Mouse (Mus musculus) megakaryocyte-erythroid progenitor cell, adult 5-6 weeks (primary cell): ENCODE data around the gene Brd2. TPM values are rescaled to one million over a fixed set of nuclear protein-coding genes. Genes with fewer than 3 reads are reported as not detected.

Experiments
- ATAC-seq: replicated peaks from 2 replicates; pipeline ENCODE4 v1.8.0; 2016; ENCODE audit warnings: mild to moderate bottlenecking, inconsistent platforms; ENCODE audit not compliant: severe bottlenecking, poor library complexity, low FRiP score, low TSS enrichment
- total RNA-seq, 2 experiments: library from RNA; stranded (forward) in 1 of 2; stranded (reverse) in 1 of 2; fragments of 200-1000, 215-1000 nt in 1 of 2; fragments of >200 nt in 1 of 2; fragmentation: Nextera tagmentation in 1 of 2; gene quantifications; 2 replicates each; pipeline ENCODE4 v1.2.3; 2014 to 2017

Brd2 gene
- total RNA-seq, 2 experiments from 2014 or later: 198 to 511 TPM

GRCm38 (mm10) chr17:34135297-34136224 lies 13.1 kb upstream of the Brd2 start:
- ATAC-seq: peak; percentile 97

DNA sequence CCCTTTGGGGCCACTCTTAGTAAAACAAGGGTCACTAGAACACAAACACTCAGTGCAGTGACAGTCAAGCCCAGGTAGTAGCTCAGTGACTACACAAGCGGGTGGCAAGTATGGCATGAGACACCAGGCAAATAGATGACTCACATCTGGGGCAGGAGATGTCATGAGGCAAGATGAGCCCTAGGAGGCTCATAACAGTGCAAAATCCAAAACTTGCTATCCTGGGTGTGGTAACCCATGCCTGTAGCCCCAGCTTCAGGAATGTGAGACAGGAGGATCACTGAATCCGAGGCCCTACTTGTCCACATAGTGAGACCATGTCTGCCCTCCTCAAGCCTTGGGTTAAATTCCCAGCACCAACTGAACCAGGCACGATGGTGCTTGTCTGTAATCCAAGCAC lies 12.0 kb upstream of the Brd2 start:
- no peak for ATAC-seq

DNA sequence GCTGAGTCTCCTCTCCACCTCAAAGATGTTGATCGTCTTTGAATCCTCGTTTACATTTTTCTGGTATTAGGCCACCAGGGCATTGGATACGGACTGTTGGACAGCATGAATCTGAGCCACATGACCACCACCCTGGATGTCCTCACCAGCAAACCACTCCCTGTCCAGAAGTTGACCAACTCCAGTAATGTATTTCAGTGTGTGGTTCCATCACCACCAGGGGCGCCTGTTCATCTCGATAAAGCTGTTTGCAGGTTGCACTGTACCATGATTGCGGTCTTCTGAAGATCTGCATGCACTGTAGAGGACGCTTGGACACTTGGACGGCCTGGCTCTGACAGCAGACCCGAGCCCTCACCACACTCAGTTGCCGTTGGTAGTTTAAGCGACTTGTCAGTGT lies 10.9 kb upstream of the Brd2 start:
- no peak for ATAC-seq

- no peak for ATAC-seq
These were observed 9.5 kb upstream of the Brd2 start for GRCm38 (mm10) chr17:34131911-34132310.

DNA sequence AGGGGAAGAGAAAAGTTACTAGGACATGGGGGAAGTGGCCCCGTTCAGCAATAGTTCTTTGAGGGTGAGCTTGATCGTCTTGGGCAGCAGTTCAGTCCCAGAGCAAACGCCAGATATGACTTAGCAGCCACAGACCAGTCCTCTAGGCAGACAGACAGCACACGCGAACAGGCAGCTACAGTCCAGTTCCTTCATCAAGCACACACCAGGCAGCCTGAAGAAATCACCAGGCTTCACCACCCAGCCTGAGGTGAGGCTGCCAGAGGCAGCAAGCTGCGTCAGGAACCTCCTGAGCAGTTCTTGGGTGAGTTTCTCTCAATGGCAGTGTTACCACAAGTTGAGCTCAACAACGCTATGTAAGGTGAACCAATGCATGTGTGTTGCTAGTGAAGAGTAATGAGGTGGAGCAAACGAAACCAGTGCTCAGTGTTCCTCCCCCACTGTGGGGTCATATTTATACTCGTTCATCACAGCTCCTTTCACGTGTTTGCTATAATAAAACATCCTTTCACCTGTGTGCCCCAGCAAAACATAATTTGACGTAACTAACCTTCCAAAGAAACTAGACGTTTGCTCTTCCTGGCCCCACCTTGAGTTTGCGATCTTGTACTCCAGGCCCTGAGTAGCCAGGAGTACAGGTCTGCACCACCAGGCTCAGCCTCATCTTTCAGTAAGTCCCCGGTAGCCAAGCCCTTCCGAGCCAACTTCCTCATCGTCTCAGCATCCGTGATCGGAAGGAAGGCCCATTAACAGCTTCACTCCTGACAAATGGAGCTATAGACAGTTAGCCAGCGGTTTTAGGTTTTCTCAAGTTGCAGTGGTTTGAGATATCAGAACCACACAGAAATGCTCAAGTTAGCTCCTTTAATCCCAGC lies 7.9 kb upstream of the Brd2 start:
- no peak for ATAC-seq

DNA sequence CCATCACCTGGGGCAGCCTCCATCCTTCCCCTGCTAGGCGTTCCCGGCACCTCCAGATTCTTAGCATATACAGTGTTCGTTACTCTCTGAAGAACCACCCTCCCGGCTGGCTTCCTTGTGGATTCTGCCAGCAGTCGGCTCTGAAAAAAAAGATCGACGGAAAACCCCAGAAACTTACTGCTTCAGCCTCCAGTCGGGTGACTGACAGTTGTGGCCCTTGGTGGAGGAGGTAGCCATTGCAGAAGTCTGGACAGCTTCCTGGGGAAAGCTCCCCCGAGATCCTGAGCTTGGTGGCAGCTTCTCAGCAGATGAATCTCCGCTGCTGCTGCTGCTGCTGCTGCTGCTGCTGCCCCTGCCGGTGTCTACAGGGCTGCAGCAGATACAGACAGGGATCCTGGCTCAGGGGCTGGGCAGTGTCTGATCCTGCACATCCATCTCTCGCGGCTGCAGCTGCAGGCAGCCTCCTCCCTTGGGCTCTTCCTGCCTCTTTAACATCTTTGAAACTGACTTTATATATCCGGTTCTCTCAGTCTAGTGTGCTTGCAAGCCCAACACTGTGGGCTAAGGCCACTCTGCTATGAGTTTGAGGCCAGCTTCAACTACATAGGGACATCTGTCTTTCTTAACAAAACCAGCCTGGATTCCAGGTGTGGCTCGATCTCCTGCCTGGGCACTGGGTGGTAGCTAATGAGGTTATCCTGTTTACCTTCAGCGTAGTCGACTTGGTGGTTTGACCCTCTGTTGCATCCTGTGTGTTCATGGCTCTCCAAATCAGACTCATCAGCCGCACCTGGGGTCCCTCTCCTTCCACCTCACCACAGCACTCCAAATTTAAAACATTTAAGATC lies 6.7 kb upstream of the Brd2 start:
- 0 out of 2 replicates have a peak, but pooled peaks have one; percentile 19 for ATAC-seq

DNA sequence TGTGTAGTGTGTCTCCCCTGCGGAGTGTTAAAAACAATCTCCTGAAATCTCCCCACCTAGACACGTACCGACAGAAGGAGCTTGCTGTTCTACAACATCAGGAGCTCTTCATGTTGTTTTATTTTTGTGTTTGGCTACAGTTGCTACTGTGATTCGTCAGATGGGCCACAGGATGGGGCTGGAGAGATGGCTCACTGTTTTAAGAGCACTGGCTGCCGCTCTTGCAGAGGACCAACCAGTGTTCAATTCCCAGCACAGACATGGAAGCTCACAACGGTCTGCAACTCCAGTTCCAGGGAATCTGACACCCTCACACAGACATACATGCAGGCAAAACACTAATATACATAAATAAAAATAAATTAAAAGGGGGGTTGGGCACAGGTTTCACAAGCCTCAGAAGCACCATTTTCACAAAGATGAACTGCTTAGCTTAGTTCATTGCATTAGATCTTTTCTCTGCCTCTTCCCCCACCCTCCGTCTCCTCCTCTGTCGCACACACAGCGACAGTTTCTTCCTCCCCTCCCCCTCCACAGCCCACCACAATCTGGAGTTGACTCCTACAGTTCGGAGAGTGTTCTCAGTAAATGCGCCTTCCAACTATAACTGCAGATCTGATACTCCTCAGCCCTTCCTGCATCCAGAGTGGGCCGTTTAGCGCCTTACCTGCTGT lies 6.0 kb upstream of the Brd2 start:
- no peak for ATAC-seq

DNA sequence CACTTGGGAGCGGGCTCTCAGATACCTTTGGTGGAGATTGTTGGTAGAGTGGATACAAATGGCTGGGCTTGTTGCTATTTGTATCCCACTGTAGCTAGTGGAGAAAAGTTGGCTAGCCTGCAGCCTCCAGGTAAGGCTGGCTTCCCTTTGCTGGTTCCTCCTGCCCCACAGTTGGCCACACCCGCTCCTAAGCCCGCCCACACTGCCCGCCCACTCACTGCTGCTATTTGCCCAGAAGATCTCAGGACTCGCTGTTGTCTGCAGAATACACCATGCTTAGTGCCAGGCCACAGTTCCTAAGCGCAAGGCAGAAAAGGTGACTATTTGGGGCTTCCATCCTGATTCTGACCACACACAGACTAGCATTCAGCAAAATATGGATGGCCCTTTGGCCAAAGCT lies 5.0 kb upstream of the Brd2 start:
- peak; percentile 76 for ATAC-seq

DNA sequence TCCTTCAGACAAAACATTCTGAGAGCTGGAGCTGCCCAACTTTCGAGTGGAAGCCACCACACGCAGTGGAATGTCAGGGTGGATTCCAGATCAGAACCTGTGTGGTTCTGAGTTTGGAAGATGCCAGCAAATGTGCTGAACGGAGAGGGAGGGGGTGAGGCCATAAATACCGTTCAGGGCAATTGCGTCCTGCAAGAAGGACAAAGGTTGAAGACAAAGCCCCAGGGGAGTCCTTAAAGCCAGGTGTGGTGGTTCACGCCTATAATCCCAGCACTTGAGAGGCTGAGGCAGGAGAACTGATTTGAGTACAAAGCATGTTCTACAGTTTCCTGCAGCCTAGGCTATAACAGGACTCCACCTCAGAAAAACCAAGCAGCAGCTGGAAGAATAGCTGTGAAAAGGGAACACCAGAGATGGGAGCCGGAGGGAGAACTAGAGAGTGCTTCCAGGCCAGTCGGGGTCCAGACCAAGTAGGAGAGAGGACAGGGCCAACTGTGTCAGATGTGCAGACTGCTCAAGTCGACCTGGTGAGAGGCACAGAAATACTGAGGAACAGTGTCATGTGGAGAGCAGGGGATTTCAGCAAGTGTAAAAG lies 4.5 kb upstream of the Brd2 start:
- ATAC-seq: no peak

GRCm38 (mm10) chr17:34124649-34125048 lies 2.2 kb upstream of the Brd2 start:
- ATAC-seq: no peak

GRCm38 (mm10) chr17:34123518-34123917 lies 1.1 kb upstream of the Brd2 start:
- ATAC-seq: no peak

GRCm38 (mm10) chr17:34123111-34123510 lies 677 bp upstream of the Brd2 start:
- ATAC-seq: no peak

- no peak for ATAC-seq
These were observed 601 bp downstream of the Brd2 start for GRCm38 (mm10) chr17:34121879-34122187.

GRCm38 (mm10) chr17:34121172-34121878 lies 1.1 kb downstream of the Brd2 start:
- ATAC-seq: no peak

GRCm38 (mm10) chr17:34120814-34121171 lies 1.6 kb downstream of the Brd2 start:
- no peak; the same call in 1 of the 2 replicates for ATAC-seq

GRCm38 (mm10) chr17:34120180-34120723 lies 2.2 kb downstream of the Brd2 start:
- ATAC-seq: no peak

- ATAC-seq: peak; percentile 54
These were observed 2.9 kb downstream of the Brd2 start, which contains the start of gene H2-DMa for GRCm38 (mm10) chr17:34119249-34120179. Gene H2-DMa, plus strand, starts transcription at chr17:34119541.
